Mouse (Mus musculus) midbrain, embryonic 11.5 days (tissue): ENCODE results near the gene Pccb. TPM values are rescaled to one million over a fixed set of nuclear protein-coding genes. Genes with fewer than 3 reads are reported as not detected.

ENCODE experiments used
- ATAC-seq: fragments of 200-750 bp; cut with Nextera tagmentation; 2 replicates; pipeline ENCODE4 v1.8.0; 2017; ENCODE audit warnings: moderate TSS enrichment, moderate library complexity; ENCODE audit not compliant: low FRiP score
- DNase-seq: peaks from one replicate; pipeline ENCODE4 v3.0.0; 2015; ENCODE audit warnings: low spot score; ENCODE audit errors: missing footprints
- H3K27ac ChIP-seq: fragments of 300-500 bp; sonication (generic); 2 replicates; pipeline ENCODE4 v1.5.1; 2014; ENCODE audit warnings: low read depth, low read length
- H3K27me3 ChIP-seq: fragments of 300-500 bp; sonication (generic); 2 replicates; pipeline ENCODE4 v1.6.1; 2014; ENCODE audit warnings: mild to moderate bottlenecking, low read length, moderate library complexity, mixed read lengths; ENCODE audit not compliant: control insufficient read depth, insufficient read depth
- H3K36me3 ChIP-seq: fragments of 300-500 bp; sonication (generic); 2 replicates; pipeline ENCODE4 v1.6.1; 2014; ENCODE audit warnings: mild to moderate bottlenecking, low read length, moderate library complexity, mixed read lengths; ENCODE audit not compliant: control insufficient read depth, insufficient read depth
- H3K4me1 ChIP-seq: fragments of 300-500 bp; sonication (generic); 2 replicates; pipeline ENCODE4 v1.6.1; 2014; ENCODE audit warnings: low read length; ENCODE audit not compliant: control insufficient read depth, insufficient read depth
- H3K4me2 ChIP-seq: fragments of 300-500 bp; sonication (generic); 2 replicates; pipeline ENCODE4 v1.6.1; 2014; ENCODE audit warnings: mild to moderate bottlenecking, moderate library complexity
- H3K4me3 ChIP-seq: fragments of 300-500 bp; sonication (generic); 2 replicates; pipeline ENCODE4 v1.5.1; 2014; ENCODE audit warnings: low read depth, low read length
- H3K9ac ChIP-seq: fragments of 300-500 bp; sonication (generic); 2 replicates; pipeline ENCODE4 v1.6.1; 2014; ENCODE audit warnings: low read length
- H3K9me3 ChIP-seq: fragments of 300-500 bp; sonication (generic); 2 replicates; pipeline ENCODE4 v1.6.1; 2016; ENCODE audit warnings: low read length; ENCODE audit not compliant: control insufficient read depth
- WGBS: fragments of 180-500 bp; shearing (Covaris S2); extraction: QIAGEN DNeasy Blood & Tissue Kit; methylation state at CpG from one replicate; pipeline ENCODE4 v1.1.7; 2014; 5-methylcytosine and 5-hydroxymethylcytosine counted together
- polyA plus RNA-seq: library from polyadenylated mRNA; unstranded; fragments of >200 nt; fragmentation: Nextera tagmentation; extraction: Ambion mirVana; gene quantifications from 2 replicates; pipeline ENCODE4 v1.2.1, GENCODE M21; 2014

Pccb gene
- polyA plus RNA-seq, 1 experiment from 2014 or later, result 15.9 TPM

GRCm38 (mm10) chr9:101003302-101003701 lies 31.4 kb downstream of the Pccb start:
- no peak overlapping the region for H3K9ac ChIP-seq
- WGBS, result 85% methylated on average over 5 of the region's 5 CpGs
- H3K27me3 ChIP-seq, result no peaks in the 10 kb centered on the region
- no peak for ATAC-seq
- no peak for DNase-seq
- H3K4me2 ChIP-seq, result no peak overlapping the region
- no peaks in the 10 kb centered on the region for H3K9me3 ChIP-seq
- no peaks in the 10 kb centered on the region for H3K4me1 ChIP-seq
- no peaks in the 10 kb centered on the region for H3K36me3 ChIP-seq
- no peak overlapping the region for H3K4me3 ChIP-seq
- no peak overlapping the region for H3K27ac ChIP-seq

DNA sequence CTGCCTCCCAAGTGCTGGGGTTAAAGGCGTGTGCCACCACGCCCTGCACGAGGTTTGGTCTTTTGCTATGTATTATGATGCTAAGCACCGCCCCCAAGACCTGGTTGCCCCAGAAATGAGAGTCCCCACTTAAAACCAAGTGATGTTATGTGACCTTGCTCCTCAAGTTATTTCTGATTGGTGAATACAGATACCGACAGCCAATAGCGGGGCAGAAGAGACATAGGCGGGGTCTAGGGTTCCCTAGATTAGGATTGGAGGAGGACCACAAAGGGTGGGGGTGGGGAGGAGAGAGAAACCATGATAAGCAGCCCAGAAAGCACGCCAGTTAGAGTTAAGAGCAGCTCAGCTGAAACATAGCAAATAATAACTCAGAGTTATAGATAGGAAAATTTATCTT lies 31.9 kb downstream of the Pccb start:
- Histone ChIP-seq H3K4me2 (no peak overlapping the region), H3K4me1 (no peaks in the 10 kb centered on the region), H3K9me3 (no peaks in the 10 kb centered on the region), H3K27me3 (no peaks in the 10 kb centered on the region), H3K4me3 (no peak overlapping the region), H3K27ac (no peak overlapping the region), H3K9ac (no peak overlapping the region), H3K36me3 (no peaks in the 10 kb centered on the region)
- 95% methylated on average over 8 of the region's 8 CpGs for WGBS
- no peak for ATAC-seq
- no peak for DNase-seq

DNA sequence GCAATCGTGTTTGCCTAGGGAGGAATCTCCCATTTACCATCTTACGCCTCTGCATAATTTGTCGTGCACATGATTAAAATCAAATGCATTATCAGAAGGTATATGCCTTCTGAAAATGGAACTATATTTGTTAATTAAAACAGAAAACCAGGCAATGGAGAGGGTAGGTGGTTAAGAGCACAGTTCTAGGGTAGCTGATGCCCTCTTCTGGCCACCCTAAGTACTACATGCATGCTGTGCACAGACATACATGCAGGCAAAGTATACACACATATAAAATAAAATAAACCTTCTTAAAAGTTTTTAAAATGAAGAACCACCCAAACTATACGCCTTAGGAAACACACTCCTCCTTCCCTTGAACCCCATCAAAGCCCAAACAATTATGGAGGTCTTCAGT lies 32.6 kb downstream of the Pccb start:
- no peak overlapping the region for H3K9ac ChIP-seq
- no peaks in the 10 kb centered on the region for H3K9me3 ChIP-seq
- ATAC-seq, result no peak
- DNase-seq, result no peak
- H3K36me3 ChIP-seq, result no peaks in the 10 kb centered on the region
- 91% methylated on average over 4 of the region's 4 CpGs for WGBS
- no peak overlapping the region for H3K4me3 ChIP-seq
- no peak overlapping the region for H3K27ac ChIP-seq
- no peak overlapping the region for H3K4me2 ChIP-seq
- no peaks in the 10 kb centered on the region for H3K27me3 ChIP-seq
- no peaks in the 10 kb centered on the region for H3K4me1 ChIP-seq

DNA sequence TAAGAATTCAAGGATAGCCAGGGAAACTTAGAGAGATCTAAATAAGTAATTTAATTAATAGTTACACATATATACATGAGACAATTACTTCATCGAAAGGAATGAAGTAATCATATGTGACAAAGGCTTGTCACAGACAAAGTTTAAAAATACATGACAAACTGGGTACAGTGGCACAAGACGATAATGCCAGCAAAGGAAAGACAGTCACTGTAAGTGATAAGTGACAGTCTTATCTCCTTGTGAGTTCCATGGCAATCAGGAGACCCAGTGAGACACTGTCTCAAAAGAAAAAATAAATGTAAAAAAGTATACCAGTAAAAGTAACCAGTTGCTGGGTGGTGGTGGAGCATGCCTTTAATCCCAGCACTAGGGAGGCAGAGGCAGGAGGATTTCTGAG lies 37.6 kb downstream of the Pccb start:
- H3K36me3 ChIP-seq, result peaks cover 2% of the 10 kb centered on the region; the same call in 1 of the 2 replicates
- no peak overlapping the region for H3K4me3 ChIP-seq
- no peaks in the 10 kb centered on the region for H3K9me3 ChIP-seq
- no peak overlapping the region for H3K27ac ChIP-seq
- WGBS, result 94% methylated on average over 2 of the region's 2 CpGs
- ATAC-seq, result no peak
- H3K27me3 ChIP-seq, result no peaks in the 10 kb centered on the region
- no peak for DNase-seq
- H3K9ac ChIP-seq, result no peak overlapping the region
- H3K4me1 ChIP-seq, result no peaks in the 10 kb centered on the region
- no peak overlapping the region for H3K4me2 ChIP-seq

GRCm38 (mm10) chr9:100993937-100994336 lies 40.8 kb downstream of the Pccb start:
- Histone ChIP-seq H3K27me3 (no peaks in the 10 kb centered on the region), H3K4me3 (no peak overlapping the region), H3K27ac (no peak overlapping the region), H3K36me3 (peaks cover 5% of the 10 kb centered on the region), H3K4me2 (no peak overlapping the region), H3K4me1 (no peaks in the 10 kb centered on the region), H3K9me3 (no peaks in the 10 kb centered on the region; the same call in 1 of the 2 replicates), H3K9ac (no peak overlapping the region)
- 86% methylated on average over 4 of the region's 4 CpGs for WGBS
- DNase-seq, result no peak
- ATAC-seq, result no peak

DNA sequence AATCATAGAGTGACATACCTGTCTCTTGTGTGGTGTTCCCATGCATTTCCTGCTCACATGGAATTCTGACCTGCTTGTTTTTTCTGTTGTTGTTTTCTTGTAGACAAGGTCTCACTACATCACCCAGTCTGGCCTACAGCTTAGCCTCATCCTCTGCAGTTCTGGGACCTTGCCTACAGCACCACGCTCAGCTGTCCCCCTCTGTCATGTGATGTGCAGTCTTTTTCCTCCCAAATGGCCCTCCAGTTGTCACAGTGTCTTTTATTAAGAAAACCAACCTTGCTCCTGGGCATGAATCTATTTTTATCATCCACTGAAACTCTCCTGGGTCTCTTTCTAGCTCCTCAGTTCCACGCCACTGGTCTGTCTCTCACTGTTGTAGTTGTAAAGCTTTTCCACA lies 42.5 kb downstream of the Pccb start:
- WGBS, result 96% methylated on average over 2 of the region's 2 CpGs
- Histone ChIP-seq H3K27me3 (no peaks in the 10 kb centered on the region), H3K27ac (no peak overlapping the region), H3K9me3 (no peaks in the 10 kb centered on the region; the same call in 1 of the 2 replicates), H3K9ac (no peak overlapping the region), H3K4me1 (no peaks in the 10 kb centered on the region), H3K4me3 (no peak overlapping the region), H3K36me3 (peaks cover 5% of the 10 kb centered on the region), H3K4me2 (no peak overlapping the region)
- DNase-seq, result no peak
- no peak for ATAC-seq

- no peaks in the 10 kb centered on the region for H3K27me3 ChIP-seq
- no peak overlapping the region for H3K9ac ChIP-seq
- ATAC-seq (no peak), DNase-seq (no peak)
- no peaks in the 10 kb centered on the region for H3K4me1 ChIP-seq
- no peak overlapping the region for H3K4me2 ChIP-seq
- 92% methylated on average over 2 of the region's 2 CpGs for WGBS
- no peaks in the 10 kb centered on the region; the same call in 1 of the 2 replicates for H3K9me3 ChIP-seq
- peaks cover 5% of the 10 kb centered on the region for H3K36me3 ChIP-seq
- H3K27ac ChIP-seq, result no peak overlapping the region
- H3K4me3 ChIP-seq, result no peak overlapping the region
These were observed 43.4 kb downstream of the Pccb start for GRCm38 (mm10) chr9:100991321-100991720.

DNA sequence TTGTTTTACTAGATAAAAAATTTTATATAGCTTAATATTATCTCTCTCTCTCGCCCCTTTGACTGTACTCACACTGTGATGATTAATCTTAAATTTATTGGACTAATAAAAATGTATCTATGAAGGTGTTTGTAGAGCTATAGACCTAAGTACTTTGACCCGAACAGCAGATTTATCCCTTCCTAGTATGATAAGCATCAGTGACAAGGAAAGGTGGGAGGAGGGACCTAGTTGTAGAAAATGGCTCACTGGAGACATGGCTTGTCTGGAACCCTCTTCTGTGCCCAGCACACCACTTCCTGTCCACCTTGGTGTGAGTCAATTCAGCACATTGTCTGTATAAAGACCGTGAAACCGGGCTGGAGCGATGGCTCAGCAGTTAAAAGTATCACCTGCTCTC lies 44.1 kb downstream of the Pccb start:
- 92% methylated on average over 5 of the region's 5 CpGs for WGBS

DNA sequence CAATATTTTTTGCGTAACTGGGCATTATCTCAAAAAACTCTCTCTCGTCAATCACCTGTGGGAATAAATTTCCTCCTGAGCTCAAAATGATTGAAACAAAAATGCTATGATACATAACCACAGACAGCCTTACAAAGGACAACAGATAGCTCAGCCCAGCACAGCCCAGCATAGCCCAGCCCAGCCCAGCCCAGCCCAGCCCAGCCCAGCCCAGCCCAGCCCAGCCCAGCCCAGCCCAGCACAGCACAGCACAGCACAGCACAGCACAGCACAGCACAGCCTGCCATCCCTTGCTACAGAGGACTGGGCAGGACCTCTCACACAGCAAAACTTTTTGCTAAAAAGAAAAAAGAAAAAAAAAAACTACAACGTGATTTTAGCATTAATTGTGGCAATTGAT lies 46.8 kb downstream of the Pccb start:
- no peaks in the 10 kb centered on the region for H3K4me1 ChIP-seq
- ATAC-seq (no peak), DNase-seq (no peak)
- WGBS, result 93% methylated on average over 3 of the region's 3 CpGs
- H3K4me2 ChIP-seq, result no peak overlapping the region
- no peak overlapping the region for H3K4me3 ChIP-seq
- H3K36me3 ChIP-seq, result peaks cover 6% of the 10 kb centered on the region
- no peak overlapping the region for H3K27ac ChIP-seq
- no peaks in the 10 kb centered on the region; the same call in 1 of the 2 replicates for H3K9me3 ChIP-seq
- H3K27me3 ChIP-seq, result no peaks in the 10 kb centered on the region
- H3K9ac ChIP-seq, result no peak overlapping the region

More for the DNA sequence above, 44.1 kb downstream of the Pccb start:
- H3K4me3 ChIP-seq, result no peak overlapping the region
- no peaks in the 10 kb centered on the region; the same call in 1 of the 2 replicates for H3K9me3 ChIP-seq
- peaks cover 5% of the 10 kb centered on the region for H3K36me3 ChIP-seq
- H3K27ac ChIP-seq, result no peak overlapping the region
- no peaks in the 10 kb centered on the region for H3K27me3 ChIP-seq
- no peak overlapping the region for H3K4me2 ChIP-seq
- H3K4me1 ChIP-seq, result no peaks in the 10 kb centered on the region
- H3K9ac ChIP-seq, result no peak overlapping the region
- DNase-seq (no peak), ATAC-seq (no peak)

DNA sequence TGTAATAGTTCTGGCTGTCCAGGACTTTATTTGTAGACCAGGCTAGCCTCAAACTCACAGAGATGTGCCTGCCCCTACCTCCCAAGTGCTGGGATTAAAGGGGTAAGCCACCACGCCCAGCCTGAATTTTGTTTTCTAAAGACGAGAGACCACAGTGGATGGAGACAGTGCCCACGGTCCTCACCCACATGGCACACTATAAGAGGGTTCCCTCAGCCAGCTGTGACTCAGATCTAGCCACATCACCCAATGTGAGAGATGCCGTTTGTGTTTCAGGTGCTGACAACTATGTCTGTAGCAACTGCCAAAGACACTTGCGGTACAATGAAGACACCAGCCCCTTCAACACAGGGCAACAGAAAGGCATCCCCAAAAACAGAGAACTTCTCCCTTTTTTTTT lies 47.7 kb downstream of the Pccb start:
- Histone ChIP-seq H3K27me3 (no peaks in the 10 kb centered on the region), H3K9me3 (no peaks in the 10 kb centered on the region; the same call in 1 of the 2 replicates), H3K4me2 (no peak overlapping the region), H3K4me3 (no peak overlapping the region), H3K4me1 (no peaks in the 10 kb centered on the region), H3K27ac (no peak overlapping the region), H3K36me3 (peaks cover 6% of the 10 kb centered on the region), H3K9ac (no peak overlapping the region)
- 90% methylated on average over 5 of the region's 5 CpGs for WGBS
- ATAC-seq (no peak), DNase-seq (no peak)
